Mouse (Mus musculus): ENCODE measurements around the gene Acot11. TPM values are rescaled to one million over a fixed set of nuclear protein-coding genes. Genes with fewer than 3 reads are reported as not detected.
"Not testable (repeated sequence)": the region's sequence is repeated elsewhere in the genome, so short reads cannot be mapped to it uniquely, and the experiment has no call there.

Gene Acot11
- polyA plus RNA-seq, 1 experiment: not detected

GRCm38 (mm10) chr4:106772558-106772957 is 32.2 kb downstream of the Acot11 start:
- 98% methylated on average over 1 of the region's 1 CpGs for WGBS
- TF ChIP-seq CTCF (IDR thresholded peaks at IDR 0.05; ENCODE audit: insufficient read depth, low read depth, low read length) (no peak), POLR2A (IDR thresholded peaks at IDR 0.05; ENCODE audit: insufficient read depth, low read depth, low read length) (no peak)
- H3K27ac ChIP-seq (ENCODE audit: insufficient read depth, low read depth, low read length): no peak overlapping the region
- H3K4me1 ChIP-seq (ENCODE audit: control insufficient read depth, insufficient read depth, low read length): peaks cover 4% of the 10 kb centered on the region
- H3K4me3 ChIP-seq (ENCODE audit: insufficient read depth, low read depth, low read length): no peak overlapping the region

GRCm38 (mm10) chr4:106769306-106769705 is 35.5 kb downstream of the Acot11 start:
- no peak overlapping the region for H3K27ac ChIP-seq (ENCODE audit: insufficient read depth, low read depth, low read length)
- no peaks in the 10 kb centered on the region; the same call in 1 of the 2 replicates for H3K4me1 ChIP-seq (ENCODE audit: control insufficient read depth, insufficient read depth, low read length)
- no peak overlapping the region for H3K4me3 ChIP-seq (ENCODE audit: insufficient read depth, low read depth, low read length)
- TF ChIP-seq POLR2A (IDR thresholded peaks at IDR 0.05; ENCODE audit: insufficient read depth, low read depth, low read length) (no peak), CTCF (IDR thresholded peaks at IDR 0.05; ENCODE audit: insufficient read depth, low read depth, low read length) (no peak)
- 91% methylated on average over 2 of the region's 2 CpGs for WGBS

GRCm38 (mm10) chr4:106764166-106764565 is 40.6 kb downstream of the Acot11 start:
- TF ChIP-seq CTCF (IDR thresholded peaks at IDR 0.05; ENCODE audit: insufficient read depth, low read depth, low read length): no peak
- no peak for TF ChIP-seq POLR2A (IDR thresholded peaks at IDR 0.05; ENCODE audit: insufficient read depth, low read depth, low read length)
- no peaks in the 10 kb centered on the region for H3K4me1 ChIP-seq (ENCODE audit: control insufficient read depth, insufficient read depth, low read length)
- WGBS: 87% methylated on average over 7 of the region's 7 CpGs
- no peak overlapping the region for H3K27ac ChIP-seq (ENCODE audit: insufficient read depth, low read depth, low read length)
- H3K4me3 ChIP-seq (ENCODE audit: insufficient read depth, low read depth, low read length): no peak overlapping the region

GRCm38 (mm10) chr4:106751726-106752125 is 53.1 kb downstream of the Acot11 start:
- H3K27ac ChIP-seq (ENCODE audit: insufficient read depth, low read depth, low read length): no peak overlapping the region
- TF ChIP-seq CTCF (IDR thresholded peaks at IDR 0.05; ENCODE audit: insufficient read depth, low read depth, low read length): no peak
- TF ChIP-seq POLR2A (IDR thresholded peaks at IDR 0.05; ENCODE audit: insufficient read depth, low read depth, low read length): no peak
- peaks cover 17% of the 10 kb centered on the region for H3K4me1 ChIP-seq (ENCODE audit: control insufficient read depth, insufficient read depth, low read length)
- 82% methylated on average over 6 of the region's 6 CpGs for WGBS
- H3K4me3 ChIP-seq (ENCODE audit: insufficient read depth, low read depth, low read length): no peak overlapping the region

GRCm38 (mm10) chr4:106749699-106750098 is 55.1 kb downstream of the Acot11 start:
- Histone ChIP-seq H3K4me1 (ENCODE audit: control insufficient read depth, insufficient read depth, low read length) (peaks cover 18% of the 10 kb centered on the region), H3K4me3 (ENCODE audit: insufficient read depth, low read depth, low read length) (no peak overlapping the region), H3K27ac (ENCODE audit: insufficient read depth, low read depth, low read length) (no peak overlapping the region)
- TF ChIP-seq POLR2A (IDR thresholded peaks at IDR 0.05; ENCODE audit: insufficient read depth, low read depth, low read length) (no peak), CTCF (IDR thresholded peaks at IDR 0.05; ENCODE audit: insufficient read depth, low read depth, low read length) (peak; percentile 93)
- WGBS: 4% methylated on average over 7 of the region's 7 CpGs

- TF ChIP-seq CTCF (IDR thresholded peaks at IDR 0.05; ENCODE audit: insufficient read depth, low read depth, low read length): no peak
- TF ChIP-seq POLR2A (IDR thresholded peaks at IDR 0.05; ENCODE audit: insufficient read depth, low read depth, low read length): no peak
- H3K27ac ChIP-seq (ENCODE audit: insufficient read depth, low read depth, low read length): no peak overlapping the region
- WGBS: 79% methylated on average over 1 of the region's 1 CpGs
- peaks cover 18% of the 10 kb centered on the region for H3K4me1 ChIP-seq (ENCODE audit: control insufficient read depth, insufficient read depth, low read length)
- H3K4me3 ChIP-seq (ENCODE audit: insufficient read depth, low read depth, low read length): no peak overlapping the region
These were observed 57.7 kb downstream of the Acot11 start for GRCm38 (mm10) chr4:106747001-106747580.

GRCm38 (mm10) chr4:106745862-106746261 is 58.9 kb downstream of the Acot11 start:
- WGBS: 92% methylated on average over 7 of the region's 7 CpGs
- no peak overlapping the region for H3K4me3 ChIP-seq (ENCODE audit: insufficient read depth, low read depth, low read length)
- peaks cover 18% of the 10 kb centered on the region for H3K4me1 ChIP-seq (ENCODE audit: control insufficient read depth, insufficient read depth, low read length)
- H3K27ac ChIP-seq (ENCODE audit: insufficient read depth, low read depth, low read length): no peak overlapping the region
- TF ChIP-seq CTCF (IDR thresholded peaks at IDR 0.05; ENCODE audit: insufficient read depth, low read depth, low read length): no peak
- TF ChIP-seq POLR2A (IDR thresholded peaks at IDR 0.05; ENCODE audit: insufficient read depth, low read depth, low read length): no peak

GRCm38 (mm10) chr4:106737904-106738303 is 66.9 kb downstream of the Acot11 start:
- no peak overlapping the region for H3K27ac ChIP-seq (ENCODE audit: insufficient read depth, low read depth, low read length)
- WGBS: 60% methylated on average over 3 of the region's 3 CpGs
- no peak for TF ChIP-seq CTCF (IDR thresholded peaks at IDR 0.05; ENCODE audit: insufficient read depth, low read depth, low read length)
- TF ChIP-seq POLR2A (IDR thresholded peaks at IDR 0.05; ENCODE audit: insufficient read depth, low read depth, low read length): no peak
- no peak overlapping the region for H3K4me3 ChIP-seq (ENCODE audit: insufficient read depth, low read depth, low read length)
- no peaks in the 10 kb centered on the region for H3K4me1 ChIP-seq (ENCODE audit: control insufficient read depth, insufficient read depth, low read length)

GRCm38 (mm10) chr4:106736884-106737283 is 67.9 kb downstream of the Acot11 start:
- not testable (repeated sequence) for H3K27ac ChIP-seq (ENCODE audit: insufficient read depth, low read depth, low read length); H3K4me1 ChIP-seq (ENCODE audit: control insufficient read depth, insufficient read depth, low read length); H3K4me3 ChIP-seq (ENCODE audit: insufficient read depth, low read depth, low read length)
- 89% methylated on average over 1 of the region's 1 CpGs for WGBS

GRCm38 (mm10) chr4:106733636-106734035 is 71.2 kb downstream of the Acot11 start, which contains the start of gene Fam151a:
Gene Fam151a (plus strand): TSS chr4:106733889.
- Histone ChIP-seq H3K4me1 (ENCODE audit: control insufficient read depth, insufficient read depth, low read length) (no peaks in the 10 kb centered on the region), H3K4me3 (ENCODE audit: insufficient read depth, low read depth, low read length) (no peak within 1 kb of the TSS), H3K27ac (ENCODE audit: insufficient read depth, low read depth, low read length) (no peak within 1 kb of the TSS)
- TF ChIP-seq POLR2A (IDR thresholded peaks at IDR 0.05; ENCODE audit: insufficient read depth, low read depth, low read length) (no peak), CTCF (IDR thresholded peaks at IDR 0.05; ENCODE audit: insufficient read depth, low read depth, low read length) (no peak)
- WGBS: 79% methylated on average over 4 of the region's 4 CpGs
